Mouse (Mus musculus) cerebellum, adult 2 months (tissue): ENCODE results near the gene Larp1.

Source experiments
- CTCF ChIP-seq: fragments of 200-500 bp; IDR thresholded peaks from 2 replicates; pipeline ENCODE4 v1.5.1; 2011; ENCODE audit warnings: low read depth, mild to moderate bottlenecking, control low read depth, low read length, moderate library complexity, borderline replicate concordance; ENCODE audit not compliant: insufficient read depth
- POLR2A ChIP-seq: fragments of 200-500 bp; IDR thresholded peaks from 2 replicates; pipeline ENCODE4 v1.6.1; 2011; ENCODE audit warnings: low read length, control low read depth, borderline replicate concordance; ENCODE audit not compliant: insufficient read depth

- TF ChIP-seq CTCF, result no peak
- TF ChIP-seq POLR2A, result no peak
Measured at GRCm38 (mm10) chr11:58024271-58024670, 15.4 kb downstream of the Larp1 start.
